Mouse (Mus musculus) gastrocnemius, postnatal 4 days (tissue): ENCODE results near the gene Kcnk4. TPM values are rescaled to one million over a fixed set of nuclear protein-coding genes. Genes with fewer than 3 reads are reported as not detected.
A peak's percentile ranks its signal among the peaks of the same experiment; 100 is the strongest.

Experiments
- DNase-seq, 2 experiments: peaks; one replicate each; pipeline ENCODE4 v3.0.0; 2021 to 2022; ENCODE audit warnings: low spot score in 2 of 2, mixed read lengths in 2 of 2
- total RNA-seq, 2 experiments: library from RNA; stranded (reverse); gene quantifications; 2 replicates each; pipeline ENCODE4 v1.2.3; 2021

Gene Kcnk4
- total RNA-seq, 2 experiments from 2014 or later = 0.39 TPM; not detected in 1

GRCm38 (mm10) chr19:6937541-6938465, 3.5 kb upstream of the Kcnk4 start:
- no peak for DNase-seq

GRCm38 (mm10) chr19:6936299-6936698, 2.0 kb upstream of the Kcnk4 start:
- DNase-seq = no peak

GRCm38 (mm10) chr19:6933436-6934194, 700 bp downstream of the Kcnk4 start:
- peak in 1 of 2 experiments; percentile 19 for DNase-seq

GRCm38 (mm10) chr19:6933102-6933435, 1.2 kb downstream of the Kcnk4 start:
- peak in 1 of 2 experiments; percentile 11 for DNase-seq

GRCm38 (mm10) chr19:6932018-6932417, 2.3 kb downstream of the Kcnk4 start:
- DNase-seq = no peak

- peak in 1 of 2 experiments; percentile 9 for DNase-seq
Observed at GRCm38 (mm10) chr19:6931002-6931401, 3.3 kb downstream of the Kcnk4 start.

GRCm38 (mm10) chr19:6928080-6928479, 6.2 kb downstream of the Kcnk4 start:
- DNase-seq = no peak

GRCm38 (mm10) chr19:6926559-6927255, 7.6 kb downstream of the Kcnk4 start:
- no peak for DNase-seq

GRCm38 (mm10) chr19:6925611-6926329, 8.5 kb downstream of the Kcnk4 start:
- DNase-seq = no peak

- DNase-seq = no peak
Observed at GRCm38 (mm10) chr19:6925307-6925573, 9.1 kb downstream of the Kcnk4 start, which contains the start of gene Catsperz. Gene Catsperz (minus strand): TSS chr19:6925380.

GRCm38 (mm10) chr19:6924461-6925306, 9.6 kb downstream of the Kcnk4 start:
- DNase-seq = peak; percentile 71 to 85

GRCm38 (mm10) chr19:6922901-6923735, 11.2 kb downstream of the Kcnk4 start:
- DNase-seq = no peak

GRCm38 (mm10) chr19:6921647-6922567, 12.4 kb downstream of the Kcnk4 start, which contains the start of gene Esrra:
Gene Esrra (minus strand): TSS chr19:6921813.
- peak; percentile 99 to 100 for DNase-seq

- peak in 1 of 2 experiments; percentile 33 for DNase-seq
Observed at GRCm38 (mm10) chr19:6920741-6921636, 13.3 kb downstream of the Kcnk4 start.

GRCm38 (mm10) chr19:6919876-6920740, 14.2 kb downstream of the Kcnk4 start:
- DNase-seq = peak in 1 of 2 experiments; percentile 36

GRCm38 (mm10) chr19:6919431-6919830, 14.9 kb downstream of the Kcnk4 start:
- DNase-seq = no peak
